Mouse (Mus musculus) ES-E14 (cell line): Measurements from ENCODE around the gene Abca7. TPM values are rescaled to one million over a fixed set of nuclear protein-coding genes. Genes with fewer than 3 reads are reported as not detected.
"Not testable (repeated sequence)": the region's sequence is repeated elsewhere in the genome, so short reads cannot be mapped to it uniquely, and the experiment has no call there.

Experiments
- DNase-seq: peaks from one replicate; pipeline ENCODE4 v3.0.0-alpha.2; 2013; ENCODE audit warnings: low read depth, low spot score
- H3K27ac ChIP-seq: 2 replicates; pipeline ENCODE4 v1.5.1; 2012; ENCODE audit warnings: low read depth, mild to moderate bottlenecking, low read length, moderate library complexity, mixed read lengths; ENCODE audit not compliant: poor library complexity, insufficient read depth, severe bottlenecking
- H3K36me3 ChIP-seq: 2 replicates; pipeline ENCODE4 v1.6.1; 2012; ENCODE audit warnings: mild to moderate bottlenecking, low read length, moderate library complexity, mixed read lengths; ENCODE audit not compliant: control insufficient read depth, poor library complexity, insufficient read depth, severe bottlenecking
- H3K4me1 ChIP-seq, 2 experiments: fragments of 150-350 bp in 1 of 2; sonication (generic) in 1 of 2; 2 replicates each; pipeline ENCODE4 v1.6.1; 2012; ENCODE audit warnings: low read length in 2 of 2, mild to moderate bottlenecking in 1 of 2, mixed read lengths in 1 of 2; ENCODE audit not compliant: control insufficient read depth in 2 of 2, insufficient read depth in 2 of 2, poor library complexity in 1 of 2
- H3K4me3 ChIP-seq, 2 experiments: fragments of 150-350 bp in 1 of 2; sonication (generic) in 1 of 2; 2 replicates each; pipeline ENCODE4 v1.5.1; 2012; ENCODE audit warnings: low read length in 2 of 2, low read depth in 1 of 2, mild to moderate bottlenecking in 1 of 2, mixed read lengths in 1 of 2; ENCODE audit not compliant: insufficient read depth in 1 of 2, poor library complexity in 1 of 2, severe bottlenecking in 1 of 2
- H3K9ac ChIP-seq: 2 replicates; pipeline ENCODE4 v1.6.1; 2012; ENCODE audit warnings: low read depth, mild to moderate bottlenecking, low read length, mixed read lengths; ENCODE audit not compliant: poor library complexity, insufficient read depth, severe bottlenecking
- H3K9me3 ChIP-seq: fragments of 150-350 bp; sonication (generic); 2 replicates; pipeline ENCODE4 v1.6.1; 2012; ENCODE audit warnings: low read depth, mild to moderate bottlenecking, low read length; ENCODE audit not compliant: control insufficient read depth, insufficient read depth
- CHD2 ChIP-seq: IDR thresholded peaks from 2 replicates; pipeline ENCODE4 v1.6.1; 2014; ENCODE audit warnings: mild to moderate bottlenecking, low read depth, low read length, inconsistent platforms
- HCFC1 ChIP-seq: IDR thresholded peaks from 2 replicates; pipeline ENCODE4 v1.6.1; 2012; ENCODE audit warnings: low read length, inconsistent platforms, borderline replicate concordance; ENCODE audit not compliant: insufficient read depth
- MAFK ChIP-seq: IDR thresholded peaks from 2 replicates; pipeline ENCODE4 v1.6.1; 2014; ENCODE audit warnings: mild to moderate bottlenecking, low read depth, low read length, inconsistent platforms; ENCODE audit not compliant: insufficient read depth
- ZC3H11A ChIP-seq: IDR thresholded peaks from 2 replicates; pipeline ENCODE4 v1.6.1; 2012; ENCODE audit warnings: low read depth, mild to moderate bottlenecking, inconsistent platforms, low read length, borderline replicate concordance
- ZNF384 ChIP-seq: IDR thresholded peaks from 2 replicates; pipeline ENCODE4 v1.6.1; 2012; ENCODE audit warnings: low read depth, low read length, inconsistent platforms
- in situ Hi-C, 2 experiments: fragments of 600-800 bp; cut with MboI; formaldehyde crosslinking; loops; one replicate each; pipeline ENCODE4 v1.15.1; 2025; ENCODE audit warnings: low sequenced_read_pairs in 2 of 2, inconsistent platforms in 1 of 2; ENCODE audit not compliant: unreplicated experiment in 2 of 2
- total RNA-seq: library from RNA; depleted of rRNA; stranded (reverse); fragments of 300-350 nt; gene quantifications from 2 replicates; pipeline ENCODE4 v1.2.3, GENCODE M21; 2012

Abca7 gene
- total RNA-seq, 1 experiment, result 8.8 TPM

DNA sequence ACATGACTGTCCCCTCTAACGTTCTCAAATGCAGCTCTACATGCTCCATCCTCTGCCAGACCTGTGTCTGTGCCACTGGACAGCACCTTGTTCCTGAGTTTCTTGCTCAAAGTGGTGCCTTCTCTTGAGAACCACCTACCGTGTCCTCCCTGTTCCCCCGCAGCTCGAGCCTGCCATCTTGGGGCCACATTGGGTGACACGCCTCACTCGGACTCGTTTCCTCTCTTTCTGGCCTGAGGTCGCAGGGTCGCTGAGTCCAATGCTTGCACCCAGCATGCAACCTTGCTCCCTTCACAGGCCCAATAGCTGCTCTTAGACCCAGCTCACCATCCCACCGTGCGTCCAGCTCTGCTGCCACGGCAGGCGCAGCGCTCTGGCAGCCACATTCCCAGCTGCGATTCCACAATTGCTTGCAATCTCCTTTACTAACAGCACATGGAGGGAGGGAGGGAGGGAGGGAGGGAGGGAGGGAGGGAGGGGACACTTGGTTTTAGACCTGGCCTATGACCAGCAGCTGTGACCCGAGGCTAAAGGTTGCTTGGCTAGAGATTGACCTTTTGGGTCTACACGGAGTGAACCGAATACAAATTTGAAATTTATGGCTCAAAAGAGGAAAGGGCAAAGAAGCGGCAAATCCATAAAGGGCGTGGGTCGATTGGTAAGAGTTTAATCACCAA is 38.0 kb upstream of the Abca7 start:
- TF ChIP-seq MAFK, result no peak
- peak; percentile 65 for TF ChIP-seq ZC3H11A
- in situ Hi-C loops, result no loop called here
- peak; percentile 78 for DNase-seq
- H3K36me3 ChIP-seq, result peaks cover 16% of the 10 kb centered on the region
- H3K9ac ChIP-seq, result peak overlapping the region; percentile 51; the same call in 1 of the 2 replicates
- no peak overlapping the region for H3K27ac ChIP-seq
- H3K4me3 ChIP-seq, result 0 out of 4 replicates have a peak overlapping the region, but pooled peaks of 1 of the 2 experiments have one; percentile 1
- peaks cover 2 to 25% of the 10 kb centered on the region in 2 experiments; a peak in 2 of 4 replicates for H3K4me1 ChIP-seq
- H3K9me3 ChIP-seq, result no peaks in the 10 kb centered on the region

DNA sequence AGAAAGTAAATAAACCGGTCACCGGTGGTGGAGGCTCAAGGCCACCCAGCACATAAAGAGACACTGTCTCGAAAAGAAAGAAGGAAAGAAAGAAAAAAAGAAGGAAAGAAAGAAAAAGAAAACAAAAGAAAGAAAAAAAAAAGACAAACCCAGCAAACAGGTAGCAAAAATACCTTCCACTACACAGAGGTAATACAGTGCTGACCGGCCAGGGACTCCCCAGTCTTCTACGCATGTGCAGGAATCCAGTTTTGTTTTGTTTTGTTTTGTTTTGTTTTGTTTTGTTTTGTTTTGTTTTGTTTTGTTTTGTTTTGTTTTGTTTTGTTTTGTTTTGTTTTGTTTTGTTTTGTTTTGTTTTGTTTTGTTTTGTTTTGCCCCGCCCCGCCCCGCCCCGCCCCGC is 36.9 kb upstream of the Abca7 start:
- in situ Hi-C loops, DNase-seq, H3K4me3 ChIP-seq, H3K27ac ChIP-seq, H3K9me3 ChIP-seq, H3K9ac ChIP-seq: not testable (repeated sequence)
- Histone ChIP-seq H3K36me3 (peaks cover 25% of the 10 kb centered on the region), H3K4me1 (peaks cover 2 to 25% of the 10 kb centered on the region in 2 experiments; a peak in 2 of 4 replicates)

DNA sequence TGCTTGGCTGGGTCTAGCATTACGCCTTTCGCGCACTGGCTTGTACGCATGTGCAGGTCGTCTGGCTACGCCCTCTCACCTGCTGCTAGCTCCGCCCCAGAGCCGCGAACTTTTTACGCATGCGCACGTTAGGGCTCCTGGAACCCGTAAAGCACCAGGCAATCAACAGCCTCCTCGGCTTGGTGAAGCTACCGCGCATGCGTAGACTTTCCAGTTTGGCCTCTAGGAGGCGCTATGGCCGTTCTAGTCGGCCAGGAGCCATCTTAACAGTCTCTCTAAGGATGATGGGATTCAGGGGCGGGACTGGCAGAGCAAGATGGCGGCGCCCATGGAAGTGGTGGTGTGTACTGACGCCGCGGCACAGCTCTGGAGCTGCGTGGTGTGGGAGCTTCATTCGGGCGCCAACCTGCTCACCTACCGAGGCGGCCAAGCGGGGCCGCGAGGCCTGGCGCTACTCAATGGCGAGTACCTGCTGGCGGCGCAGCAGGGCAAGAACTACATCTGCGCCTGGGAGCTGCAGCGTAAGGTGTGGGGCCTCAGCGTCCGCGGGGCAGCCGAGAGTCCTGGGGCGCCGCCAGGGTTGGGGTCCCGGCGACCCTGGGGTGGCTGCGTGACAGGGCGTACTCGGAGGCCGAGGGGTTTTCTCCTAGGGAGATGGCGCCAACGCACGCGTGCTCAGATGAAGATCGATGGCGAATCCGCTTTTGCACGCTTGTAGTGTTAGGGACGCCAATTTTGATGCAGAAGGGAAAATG is 36.3 kb upstream of the Abca7 start, which contains the start of gene Wdr18:
Gene Wdr18, plus strand, starts transcription at position 306 of the 755 bp plus-strand sequence.
- H3K9me3 ChIP-seq, result no peaks in the 10 kb centered on the region
- H3K27ac ChIP-seq, result peak within 1 kb of the TSS; percentile 34; the same call in 1 of the 2 replicates
- H3K4me1 ChIP-seq, result peaks cover 2 to 24% of the 10 kb centered on the region in 2 experiments; a peak in 2 of 4 replicates
- TF ChIP-seq MAFK, result no peak
- TF ChIP-seq HCFC1, result peak; percentile 85
- TF ChIP-seq CHD2, result no peak
- TF ChIP-seq ZNF384, result no peak
- TF ChIP-seq ZC3H11A, result peak; percentile 27; the same call in 1 of the 2 replicates
- H3K4me3 ChIP-seq, result peak within 1 kb of the TSS; percentile 86 to 94
- DNase-seq, result peak; percentile 100
- peak within 1 kb of the TSS; percentile 93 for H3K9ac ChIP-seq
- in situ Hi-C loops, result no loop called here
- H3K36me3 ChIP-seq, result peaks cover 31% of the 10 kb centered on the region

- Histone ChIP-seq H3K4me1 (peaks cover 2 to 18% of the 10 kb centered on the region in 2 experiments; a peak in 2 of 4 replicates), H3K9ac (peak overlapping the region; percentile 93), H3K36me3 (peaks cover 38% of the 10 kb centered on the region), H3K4me3 (peak overlapping the region; percentile 86 to 94), H3K27ac (no peak overlapping the region), H3K9me3 (no peaks in the 10 kb centered on the region)
- TF ChIP-seq CHD2, result no peak
- no peak for TF ChIP-seq ZC3H11A
- TF ChIP-seq HCFC1, result no peak
- TF ChIP-seq MAFK, result no peak
- TF ChIP-seq ZNF384, result no peak
- DNase-seq, result no peak
- in situ Hi-C loops, result no loop called here
Observed at GRCm38 (mm10) chr10:79960671-79961294, 35.5 kb upstream of the Abca7 start.
